Mouse (Mus musculus) Patski (cell line): ENCODE measurements around the gene Slc35d1. TPM values are rescaled to one million over a fixed set of nuclear protein-coding genes. Genes with fewer than 3 reads are reported as not detected.
"Not testable (repeated sequence)": the region's sequence is repeated elsewhere in the genome, so short reads cannot be mapped to it uniquely, and the experiment has no call there.

Experiments
- ATAC-seq: fragments of 100-300 bp; one replicate; pipeline ENCODE4 v1.8.0; 2021
- CTCF ChIA-PET: fragments of 350-600 bp; sonication (Branson Sonifier 250); formaldehyde crosslinking; loops from one replicate; lab custom pipeline; 2022; ENCODE audit warnings: inconsistent platforms; lab: Charles Lee
- POLR2A ChIA-PET: fragments of 350-600 bp; sonication (Branson Sonifier 250); formaldehyde crosslinking; loops from one replicate; lab custom pipeline; 2022; ENCODE audit warnings: antibody characterized with exemption, inconsistent platforms; lab: Charles Lee
- DNase-seq: peaks from one replicate; pipeline ENCODE4 v3.0.0-alpha.2; 2011; ENCODE audit warnings: low read depth, low spot score
- H3K27me3 ChIP-seq: fragments of 371-371 bp; one replicate; pipeline ENCODE4 v1.5.1; 2021
- CTCF ChIP-seq: fragments of 100-300 bp; IDR thresholded peaks from one replicate; pipeline ENCODE4 v1.5.1; 2021
- in situ Hi-C: fragments of 300-500 bp; cut with MboI; formaldehyde crosslinking; loops from 3 replicates; pipeline ENCODE4 v1.11.1; 2018; ENCODE audit warnings: low pct_unique_long_range_greater_than_20kb, mixed read lengths
- polyA plus RNA-seq: library from polyadenylated mRNA; unstranded; gene quantifications from one replicate; pipeline ENCODE4 v1.2.3, GENCODE M21; 2021

The Slc35d1 gene
- polyA plus RNA-seq, 1 experiment from 2014 or later: 3.7 TPM

- TF ChIP-seq CTCF: no peak
- ChIA-PET POLR2A (no interaction called here), CTCF (interaction anchor here (0.9 to 1.3 kb wide), 2 partner anchors 8 to 9 kb away, joined by 3 read pairs; no protein-coding TSS in a partner anchor)
- no peaks in the 10 kb centered on the region for H3K27me3 ChIP-seq
- in situ Hi-C loops: no loop called here
- no peak for ATAC-seq
- DNase-seq: no peak
These were observed 34.6 kb downstream of the Slc35d1 start for GRCm38 (mm10) chr4:103180300-103180888.

GRCm38 (mm10) chr4:103179581-103179980 is 35.4 kb downstream of the Slc35d1 start:
- in situ Hi-C loops: no loop called here
- CTCF ChIA-PET: interaction anchor here (0.9 to 1.7 kb wide), 3 partner anchors 9 to 33 kb away, joined by 3 read pairs; no protein-coding TSS in a partner anchor
- no peak for TF ChIP-seq CTCF
- no peak for ATAC-seq
- no peaks in the 10 kb centered on the region for H3K27me3 ChIP-seq
- no peak for DNase-seq
- POLR2A ChIA-PET: no interaction called here

- POLR2A ChIA-PET: no interaction called here
- CTCF ChIA-PET: interaction anchor here (1.7 kb wide), 1 partner anchor 33 kb away, joined by 3 read pairs; no protein-coding TSS in a partner anchor
- no peak for ATAC-seq
These were observed 36.2 kb downstream of the Slc35d1 start for GRCm38 (mm10) chr4:103178635-103179318.

GRCm38 (mm10) chr4:103177681-103178080 is 37.3 kb downstream of the Slc35d1 start:
- ATAC-seq (no peak), DNase-seq (no peak)
- no peak for TF ChIP-seq CTCF
- in situ Hi-C loops: no loop called here
- POLR2A ChIA-PET: no interaction called here
- CTCF ChIA-PET: no interaction called here
- H3K27me3 ChIP-seq: no peaks in the 10 kb centered on the region

More at GRCm38 (mm10) chr4:103178635-103179318, 36.2 kb downstream of the Slc35d1 start:
- H3K27me3 ChIP-seq: no peaks in the 10 kb centered on the region
- no peak for TF ChIP-seq CTCF
- in situ Hi-C loops: no loop called here
- DNase-seq: no peak

GRCm38 (mm10) chr4:103174001-103174400 is 41.0 kb downstream of the Slc35d1 start:
- ChIA-PET CTCF (interaction anchor here (1.1 to 1.3 kb wide), 2 partner anchors 16 kb away, joined by 3 read pairs; no protein-coding TSS in a partner anchor), POLR2A (no interaction called here)
- no peak for TF ChIP-seq CTCF
- no peaks in the 10 kb centered on the region for H3K27me3 ChIP-seq
- no peak for ATAC-seq
- no peak for DNase-seq
- in situ Hi-C loops: no loop called here

- in situ Hi-C loops: no loop called here
- no peaks in the 10 kb centered on the region for H3K27me3 ChIP-seq
- DNase-seq (no peak), ATAC-seq (no peak)
- no peak for TF ChIP-seq CTCF
- ChIA-PET POLR2A (no interaction called here), CTCF (no interaction called here)
These were observed 41.5 kb downstream of the Slc35d1 start for GRCm38 (mm10) chr4:103173507-103173906.

- ATAC-seq (no peak), DNase-seq (no peak)
- in situ Hi-C loops: no loop called here
- no peak for TF ChIP-seq CTCF
- ChIA-PET POLR2A (no interaction called here), CTCF (interaction anchor here (1.0 to 1.5 kb wide), 3 partner anchors 9 to 47 kb away, joined by 3 read pairs; no protein-coding TSS in a partner anchor)
- no peaks in the 10 kb centered on the region for H3K27me3 ChIP-seq
These were observed 43.7 kb downstream of the Slc35d1 start for GRCm38 (mm10) chr4:103171256-103171655.

GRCm38 (mm10) chr4:103166198-103166597 is 48.8 kb downstream of the Slc35d1 start:
- POLR2A ChIA-PET, DNase-seq, H3K27me3 ChIP-seq, in situ Hi-C loops, CTCF ChIA-PET, ATAC-seq: not testable (repeated sequence)

- ChIA-PET CTCF (no interaction called here), POLR2A (no interaction called here)
- in situ Hi-C loops: no loop called here
- no peak for TF ChIP-seq CTCF
- DNase-seq (no peak), ATAC-seq (no peak)
- no peaks in the 10 kb centered on the region for H3K27me3 ChIP-seq
These were observed 56.2 kb downstream of the Slc35d1 start for GRCm38 (mm10) chr4:103158781-103159180.

GRCm38 (mm10) chr4:103151946-103152345 is 63.0 kb downstream of the Slc35d1 start:
- H3K27me3 ChIP-seq: no peaks in the 10 kb centered on the region
- no peak for DNase-seq
- POLR2A ChIA-PET: no interaction called here
- CTCF ChIA-PET: no interaction called here
- in situ Hi-C loops: no loop called here
- no peak for ATAC-seq
- no peak for TF ChIP-seq CTCF

- POLR2A ChIA-PET: no interaction called here
- H3K27me3 ChIP-seq: no peaks in the 10 kb centered on the region
- ATAC-seq (no peak), DNase-seq (peak; percentile 12)
- in situ Hi-C loops: loop anchor here (5.0 kb wide), 1 partner anchor 159 kb away; no protein-coding TSS in a partner anchor
- CTCF ChIA-PET: interaction anchor here (0.6 to 1.8 kb wide), 9 partner anchors 9 to 160 kb away, joined by 3 to 10 read pairs (median 4); no protein-coding TSS in a partner anchor
- peak; percentile 75 for TF ChIP-seq CTCF
These were observed 68.6 kb downstream of the Slc35d1 start for GRCm38 (mm10) chr4:103146339-103146738.
